Mouse (Mus musculus): ENCODE measurements at regions not wholly inside any gene's neighbourhood (a gene's known extent, or its start where the extent isn't known, plus 50 kb on each side); places are given as distances from the start of the nearest gene placed in this dataset.

DNA sequence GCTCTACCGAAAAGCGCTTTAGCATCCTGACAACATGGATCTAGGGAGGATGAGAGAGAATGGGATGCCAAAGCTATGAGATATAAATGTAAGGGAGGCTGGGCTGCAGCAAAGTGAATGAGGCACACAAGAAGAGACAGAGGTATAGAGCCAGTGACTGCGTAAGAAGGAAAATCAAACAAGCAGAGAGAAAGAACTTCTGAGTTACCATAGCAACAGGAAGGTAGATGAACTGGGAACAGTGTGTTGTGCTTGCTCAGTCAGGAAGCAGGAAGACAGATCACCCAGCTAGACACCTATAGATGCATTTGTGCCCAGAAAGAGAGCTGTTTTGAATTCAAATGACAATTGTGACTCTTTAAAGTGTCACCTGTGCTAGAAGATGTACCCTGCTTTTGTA is 120.8 kb downstream of the Slitrk6 start:
- TF ChIP-seq CTCF (IDR thresholded peaks at IDR 0.05; ENCODE audit: low read depth), result no peak
- TF ChIP-seq EP300 (IDR thresholded peaks at IDR 0.05; ENCODE audit: low read depth), result no peak

All from heart, postnatal 0 days (tissue).